ENCODE assay signal across 16 mouse cellular contexts in genomic region chr10:59603843-59604242, GRCm38 (mm10). TPM values are rescaled to one million over a fixed set of nuclear protein-coding genes. Genes with fewer than 3 reads are reported as not detected.
DNase-seq lines count a peak whose midpoint lies in the region; ATAC-seq lines count a peak whose summit lies in the region.
"Had no signal": no experiment of that assay in that cellular context is flagged by ENCODE, and none has a peak within 500 bp of the region (broad histone marks: within the 10 kb centered on the region; RNA-seq: fewer than 3 reads in every experiment).

No protein-coding gene starts in this region.

- DNase-seq in kidney, adult 11 months, result peak; percentile 54
- DNase-seq in ES-CJ7 (ENCODE audit: low read depth, low spot score) (peak; percentile 28), ZHBTc4 (ENCODE audit: low read depth, low spot score) (peak; percentile 58)
- DNase-seq in lung, postnatal 36 days, result peak; percentile 62
- no peak for DNase-seq in thymus, postnatal 25 days
- no peak for DNase-seq in hindbrain, embryonic 14.5 days (ENCODE audit: low spot score)
- DNase-seq: liver, postnatal 0 days; right cerebral cortex, postnatal 4 days; thymus, postnatal 36 days had no signal

- H3K4me1 ChIP-seq in kidney, embryonic 15.5 days, result peaks cover 16% of the 10 kb centered on the region
- 0 out of 2 replicates have a peak, but pooled peaks cover 4% of the 10 kb centered on the region for H3K4me1 ChIP-seq in hindbrain, embryonic 14.5 days (replicated peaks; ENCODE audit: control insufficient read depth, insufficient read depth, low read length)

- H3K4me3 ChIP-seq in kidney, embryonic 15.5 days (replicated peaks), result no peak overlapping the region
- no peak overlapping the region for H3K4me3 ChIP-seq in hindbrain, embryonic 14.5 days (replicated peaks; ENCODE audit: low read length)
- H3K4me3 ChIP-seq: heart, embryonic 15.5 days; hindbrain, embryonic 15.5 days; midbrain, embryonic 10.5 days; stomach, embryonic 15.5 days had no signal

- no peaks in the 10 kb centered on the region for H3K9me3 ChIP-seq in kidney, embryonic 15.5 days (replicated peaks)
- H3K9me3 ChIP-seq in hindbrain, embryonic 14.5 days (ENCODE audit: control insufficient read depth, low read length), result no peaks in the 10 kb centered on the region
- H3K9me3 ChIP-seq: heart, embryonic 15.5 days; hindbrain, embryonic 15.5 days; midbrain, embryonic 10.5 days; stomach, embryonic 15.5 days had no signal

- H3K4me2 ChIP-seq in kidney, embryonic 15.5 days, result no peak overlapping the region
- H3K4me2 ChIP-seq in hindbrain, embryonic 14.5 days (replicated peaks), result no peak overlapping the region
- H3K4me2 ChIP-seq: heart, embryonic 15.5 days; hindbrain, embryonic 15.5 days; stomach, embryonic 15.5 days had no signal

- 63% methylated on average over 5 of the region's 5 CpGs for WGBS in kidney, embryonic 15.5 days
- 65% methylated on average over 5 of the region's 5 CpGs for WGBS in hindbrain, embryonic 14.5 days

- no peak overlapping the region for H3K9ac ChIP-seq in kidney, embryonic 15.5 days
- H3K9ac ChIP-seq in hindbrain, embryonic 14.5 days, result no peak overlapping the region
- H3K9ac ChIP-seq: heart, embryonic 15.5 days; hindbrain, embryonic 15.5 days; liver, postnatal 0 days; stomach, embryonic 15.5 days had no signal

- H3K27ac ChIP-seq in kidney, embryonic 15.5 days, result no peak overlapping the region
- H3K27ac ChIP-seq in hindbrain, embryonic 14.5 days, result no peak overlapping the region
- H3K27ac ChIP-seq: heart, embryonic 15.5 days; hindbrain, embryonic 15.5 days; midbrain, embryonic 10.5 days; stomach, embryonic 15.5 days had no signal

- H3K36me3 ChIP-seq in kidney, embryonic 15.5 days, result no peaks in the 10 kb centered on the region
- H3K36me3 ChIP-seq in hindbrain, embryonic 14.5 days (replicated peaks; ENCODE audit: control insufficient read depth, insufficient read depth), result no peaks in the 10 kb centered on the region
- H3K36me3 ChIP-seq: heart, embryonic 15.5 days; hindbrain, embryonic 15.5 days; midbrain, embryonic 10.5 days; stomach, embryonic 15.5 days had no signal

- no peak for ATAC-seq in kidney, embryonic 15.5 days (replicated peaks; ENCODE audit: low FRiP score)
- no peak for ATAC-seq in hindbrain, embryonic 14.5 days (ENCODE audit: low FRiP score)
- ATAC-seq: liver, postnatal 0 days had no signal

- no peaks in the 10 kb centered on the region for H3K27me3 ChIP-seq in kidney, embryonic 15.5 days
- no peaks in the 10 kb centered on the region for H3K27me3 ChIP-seq in hindbrain, embryonic 14.5 days (ENCODE audit: control insufficient read depth, insufficient read depth, low read length)
- H3K27me3 ChIP-seq: heart, embryonic 15.5 days; hindbrain, embryonic 15.5 days; stomach, embryonic 15.5 days had no signal

RNA-seq across cellular contexts. Expression of gene Gm10322, which starts 12.0 kb away (rescaled TPM):
- not detected in 2 replicates for polyA plus RNA-seq in kidney, embryonic 15.5 days (2015; fragmentation: Nextera tagmentation; extraction: Ambion mirVana)
- not detected in 2 replicates for polyA plus RNA-seq in hindbrain, embryonic 14.5 days (2014; fragmentation: Nextera tagmentation; extraction: Ambion mirVana)
- polyA plus RNA-seq: cortical plate, adult 2 months; heart, embryonic 15.5 days; hindbrain, embryonic 15.5 days; limb, embryonic 11.5 days; liver, postnatal 0 days; midbrain, embryonic 10.5 days; stomach, embryonic 15.5 days had no signal

RNA-seq across cellular contexts. Expression of gene Mcu, which starts 12.6 kb away (rescaled TPM):
- polyA plus RNA-seq in kidney, embryonic 15.5 days (2015; fragmentation: Nextera tagmentation; extraction: Ambion mirVana), result 34.8 and 35.3 TPM in 2 replicates
- 33.0 and 37.3 TPM in 2 replicates for polyA plus RNA-seq in hindbrain, embryonic 14.5 days (2014; fragmentation: Nextera tagmentation; extraction: Ambion mirVana)

Comparison
In these comparisons a context has a peak if more than half of its experiments do, and no peak if none do; other contexts are left out.
1. DNase-seq: peak in kidney, adult 11 months (single experiment), ES-CJ7 (single experiment), ZHBTc4 (single experiment) and lung, postnatal 36 days (single experiment); none in thymus, postnatal 25 days (single experiment) and hindbrain, embryonic 14.5 days (single experiment).